Mouse (Mus musculus) kidney, embryonic 14.5 days (tissue): ENCODE results near the gene Fastk. TPM values are rescaled to one million over a fixed set of nuclear protein-coding genes. Genes with fewer than 3 reads are reported as not detected.
A peak's percentile ranks its signal among the peaks of the same experiment; 100 is the strongest.

Source experiments
- ATAC-seq: fragments of 200-750 bp; cut with Nextera tagmentation; 2 replicates; pipeline ENCODE4 v1.8.0; 2017; ENCODE audit warnings: moderate number of reproducible peaks, mild to moderate bottlenecking, moderate TSS enrichment, moderate library complexity; ENCODE audit not compliant: low FRiP score, low TSS enrichment
- H3K27ac ChIP-seq: fragments of 300-500 bp; sonication (generic); 2 replicates; pipeline ENCODE4 v1.5.1; 2014; ENCODE audit warnings: low read depth, mild to moderate bottlenecking, low read length, moderate library complexity, mixed read lengths
- H3K27me3 ChIP-seq: fragments of 300-500 bp; sonication (generic); 2 replicates; pipeline ENCODE4 v1.6.1; 2014; ENCODE audit warnings: mild to moderate bottlenecking, low read length; ENCODE audit not compliant: control insufficient read depth, insufficient read depth
- H3K36me3 ChIP-seq: fragments of 300-500 bp; sonication (generic); 2 replicates; pipeline ENCODE4 v1.6.1; 2014; ENCODE audit warnings: low read length, mixed read lengths; ENCODE audit not compliant: control insufficient read depth, insufficient read depth
- H3K4me1 ChIP-seq: fragments of 300-500 bp; sonication (generic); 2 replicates; pipeline ENCODE4 v1.6.1; 2014; ENCODE audit warnings: low read length, mixed read lengths; ENCODE audit not compliant: control insufficient read depth, insufficient read depth
- H3K4me2 ChIP-seq: fragments of 300-500 bp; sonication (generic); replicated peaks from 2 replicates; pipeline ENCODE4 v1.6.1; 2014; ENCODE audit warnings: low read depth, mild to moderate bottlenecking, low read length
- H3K4me3 ChIP-seq: fragments of 300-500 bp; sonication (generic); 2 replicates; pipeline ENCODE4 v1.5.1; 2014; ENCODE audit warnings: mild to moderate bottlenecking, low read length
- H3K9ac ChIP-seq: fragments of 300-500 bp; sonication (generic); 2 replicates; pipeline ENCODE4 v1.6.1; 2014; ENCODE audit warnings: low read depth, mild to moderate bottlenecking, low read length, moderate library complexity
- H3K9me3 ChIP-seq: fragments of 300-500 bp; sonication (generic); 2 replicates; pipeline ENCODE4 v1.6.1; 2016; ENCODE audit warnings: low read length; ENCODE audit not compliant: control insufficient read depth
- WGBS: fragments of 180-500 bp; shearing (Covaris S2); extraction: QIAGEN DNeasy Blood & Tissue Kit; methylation state at CpG from one replicate; pipeline ENCODE4 v1.1.7; 2014; 5-methylcytosine and 5-hydroxymethylcytosine counted together
- polyA plus RNA-seq: library from polyadenylated mRNA; unstranded; fragments of >200 nt; fragmentation: Nextera tagmentation; extraction: Ambion mirVana; gene quantifications from 2 replicates; pipeline ENCODE4 v1.2.1, GENCODE M21; 2014

The Fastk gene
- polyA plus RNA-seq, 1 experiment from 2014 or later: 105 TPM

GRCm38 (mm10) chr5:24455613-24456012 is 10.5 kb upstream of the Fastk start:
- H3K4me1 ChIP-seq: peaks cover 27% of the 10 kb centered on the region
- H3K9ac ChIP-seq: no peak overlapping the region; the same call in 1 of the 2 replicates
- H3K36me3 ChIP-seq: peaks cover 7% of the 10 kb centered on the region
- no peaks in the 10 kb centered on the region for H3K27me3 ChIP-seq
- H3K9me3 ChIP-seq: no peaks in the 10 kb centered on the region
- no peak overlapping the region for H3K4me3 ChIP-seq
- H3K27ac ChIP-seq: peak overlapping the region; percentile 27; the same call in 1 of the 2 replicates
- 68% methylated on average over 7 of the region's 7 CpGs for WGBS
- ATAC-seq: no peak
- no peak overlapping the region for H3K4me2 ChIP-seq

GRCm38 (mm10) chr5:24455076-24455475 is 10.0 kb upstream of the Fastk start:
- ATAC-seq: no peak
- no peak overlapping the region for H3K4me2 ChIP-seq
- no peaks in the 10 kb centered on the region for H3K9me3 ChIP-seq
- peaks cover 27% of the 10 kb centered on the region for H3K4me1 ChIP-seq
- H3K36me3 ChIP-seq: peaks cover 3% of the 10 kb centered on the region
- no peak overlapping the region for H3K4me3 ChIP-seq
- peak overlapping the region; percentile 27; the same call in 1 of the 2 replicates for H3K27ac ChIP-seq
- 77% methylated on average over 3 of the region's 3 CpGs for WGBS
- no peak overlapping the region; the same call in 1 of the 2 replicates for H3K9ac ChIP-seq
- H3K27me3 ChIP-seq: no peaks in the 10 kb centered on the region

GRCm38 (mm10) chr5:24453985-24454303 is 8.9 kb upstream of the Fastk start:
- Histone ChIP-seq H3K9ac (peak overlapping the region; percentile 95; the same call in 1 of the 2 replicates), H3K4me2 (peak overlapping the region; percentile 88), H3K4me3 (peak overlapping the region; percentile 82; the same call in 1 of the 2 replicates), H3K27me3 (no peaks in the 10 kb centered on the region), H3K9me3 (no peaks in the 10 kb centered on the region), H3K27ac (no peak overlapping the region), H3K4me1 (peaks cover 27% of the 10 kb centered on the region), H3K36me3 (peaks cover 2% of the 10 kb centered on the region; the same call in 1 of the 2 replicates)
- no peak for ATAC-seq
- 12% methylated on average over 2 of the region's 2 CpGs for WGBS

DNA sequence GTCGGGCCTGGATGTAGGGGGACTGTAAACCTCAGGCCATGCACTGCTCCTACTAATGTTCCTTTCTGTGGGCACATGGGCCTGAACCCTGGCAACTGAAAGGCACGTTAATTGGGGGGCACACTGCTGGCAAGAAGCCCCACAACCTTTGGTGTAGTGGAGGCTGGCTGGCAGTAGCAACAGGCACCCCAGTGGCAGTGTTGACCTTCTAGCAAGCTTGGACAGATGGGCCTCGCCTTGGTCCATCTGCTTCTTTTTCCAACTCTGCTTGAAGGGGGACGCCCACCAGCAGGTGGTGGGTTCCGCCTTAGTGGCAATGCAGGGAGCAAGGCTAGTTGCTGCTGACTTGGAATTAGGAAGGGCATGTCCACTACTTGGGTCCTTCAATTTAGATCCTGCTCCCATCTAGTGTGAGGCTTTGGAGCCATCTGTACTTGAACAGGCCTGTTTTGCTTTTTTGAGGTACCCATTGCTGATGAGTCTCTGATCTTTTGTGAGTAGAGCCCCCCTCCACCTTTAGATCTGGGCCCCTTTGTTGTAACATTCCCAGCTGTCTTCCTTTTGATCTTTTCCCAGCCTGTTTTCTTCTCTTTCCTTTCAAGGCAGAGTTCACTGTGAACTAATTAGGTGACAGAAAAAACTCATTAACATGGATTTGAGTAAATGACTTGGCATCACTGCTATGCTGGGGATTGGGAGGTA is 8.3 kb upstream of the Fastk start:
- Histone ChIP-seq H3K4me3 (peak overlapping the region; percentile 82), H3K27ac (no peak overlapping the region), H3K27me3 (no peaks in the 10 kb centered on the region), H3K9me3 (no peaks in the 10 kb centered on the region), H3K4me1 (peaks cover 27% of the 10 kb centered on the region), H3K36me3 (peaks cover 2% of the 10 kb centered on the region; the same call in 1 of the 2 replicates), H3K4me2 (peak overlapping the region; percentile 88), H3K9ac (peak overlapping the region; percentile 95)
- 13% methylated on average over 5 of the region's 5 CpGs for WGBS
- no peak for ATAC-seq

DNA sequence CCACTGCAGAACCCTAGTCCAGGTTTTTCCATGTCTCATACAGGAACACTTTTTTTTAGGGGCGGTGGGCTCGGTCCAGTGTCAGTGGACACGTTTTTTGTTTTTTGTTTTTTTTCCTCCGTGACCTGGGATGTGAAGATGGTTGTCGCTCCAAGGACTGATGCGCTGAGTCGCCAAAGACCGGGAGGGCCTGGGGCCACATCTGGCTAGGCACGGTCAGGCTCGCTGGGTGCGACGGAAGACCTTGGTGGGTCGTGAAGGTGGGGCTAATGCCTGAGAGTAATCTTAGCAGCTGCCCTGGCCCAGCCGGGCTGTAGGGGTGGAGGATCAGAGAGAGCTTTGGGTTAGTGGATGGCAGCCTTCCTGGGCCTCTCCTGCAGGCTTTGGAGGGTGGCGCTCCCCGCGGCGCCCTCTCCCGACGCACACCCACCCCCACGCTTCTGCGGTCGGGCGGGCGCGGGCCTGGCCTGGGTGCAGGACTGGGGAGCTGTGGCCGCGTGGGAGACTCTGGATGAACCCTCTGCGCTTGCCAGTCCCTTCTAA is 7.7 kb upstream of the Fastk start:
- peaks cover 30% of the 10 kb centered on the region for H3K4me1 ChIP-seq
- WGBS: under 1% methylated on average over 29 of the region's 29 CpGs
- ATAC-seq: peak; percentile 16; the same call in 1 of the 2 replicates

GRCm38 (mm10) chr5:24452030-24452690 is 7.1 kb upstream of the Fastk start, which contains the start of gene Agap3:
Agap3 (plus strand) TSS chr5:24452177.
- peak within 1 kb of the TSS; percentile 82 for H3K4me3 ChIP-seq
- peaks cover 2% of the 10 kb centered on the region; the same call in 1 of the 2 replicates for H3K36me3 ChIP-seq
- WGBS: under 1% methylated on average over 73 of the region's 85 CpGs
- no peaks in the 10 kb centered on the region for H3K27me3 ChIP-seq
- no peaks in the 10 kb centered on the region for H3K9me3 ChIP-seq
- H3K4me1 ChIP-seq: peaks cover 30% of the 10 kb centered on the region
- peak within 1 kb of the TSS; percentile 83 for H3K27ac ChIP-seq
- peak within 1 kb of the TSS; percentile 95 for H3K9ac ChIP-seq
- peak within 1 kb of the TSS; percentile 88 for H3K4me2 ChIP-seq
- 0 out of 2 replicates have a peak, but pooled peaks have one; percentile 1 for ATAC-seq

More for the DNA sequence above, 7.7 kb upstream of the Fastk start:
- Histone ChIP-seq H3K4me2 (peak overlapping the region; percentile 88), H3K36me3 (peaks cover 2% of the 10 kb centered on the region; the same call in 1 of the 2 replicates), H3K9ac (peak overlapping the region; percentile 95), H3K4me3 (peak overlapping the region; percentile 82), H3K27ac (peak overlapping the region; percentile 83), H3K9me3 (no peaks in the 10 kb centered on the region), H3K27me3 (no peaks in the 10 kb centered on the region)

DNA sequence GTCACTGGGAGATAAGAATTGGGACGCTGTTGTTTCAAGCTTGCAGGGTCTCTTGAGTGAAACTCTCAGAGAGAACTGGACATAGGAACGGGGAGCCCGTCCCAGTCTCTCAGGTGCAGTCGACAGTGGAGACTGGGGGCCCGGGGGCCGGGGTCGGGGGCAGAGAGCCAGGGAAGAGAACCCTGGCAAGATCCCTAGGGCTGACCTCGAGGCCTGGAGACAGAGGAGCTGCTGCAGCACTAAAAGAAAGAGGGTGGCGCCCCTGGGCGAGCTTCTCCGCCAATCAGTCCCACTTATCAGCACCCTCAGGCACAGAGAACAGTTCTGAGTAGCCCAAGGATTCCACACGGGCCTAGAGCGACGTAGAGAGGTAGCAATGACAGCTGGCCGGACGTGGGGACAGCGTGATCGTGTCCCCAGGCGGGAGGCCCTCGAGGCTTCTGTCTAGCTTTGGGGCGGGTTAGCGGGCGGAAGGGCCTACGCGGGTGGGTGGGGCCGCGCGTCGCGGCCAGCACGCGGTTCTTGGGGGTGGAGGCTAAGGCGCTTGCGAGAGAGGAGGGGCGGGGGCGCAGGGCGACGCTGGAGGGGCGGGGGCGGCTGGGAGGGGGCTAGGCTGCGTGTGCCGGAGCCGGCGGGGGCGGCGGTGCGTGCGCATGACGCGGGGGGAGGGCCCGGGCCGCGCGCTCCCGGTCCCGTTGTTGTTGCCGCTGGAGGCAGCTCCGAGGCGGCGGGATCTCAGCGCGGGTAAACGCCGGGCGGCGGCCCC is 6.4 kb upstream of the Fastk start:
- no peaks in the 10 kb centered on the region for H3K9me3 ChIP-seq
- 4% methylated on average over 38 of the region's 66 CpGs for WGBS
- H3K36me3 ChIP-seq: 0 out of 2 replicates have a peak, but pooled peaks cover 2% of the 10 kb centered on the region

GRCm38 (mm10) chr5:24447624-24448298 is 2.7 kb upstream of the Fastk start, which contains the start of gene Tmub1:
Tmub1 (minus strand) TSS chr5:24447854.
- H3K9me3 ChIP-seq: no peaks in the 10 kb centered on the region
- WGBS: 2% methylated on average over 34 of the region's 34 CpGs
- H3K27ac ChIP-seq: no peak within 1 kb of the TSS
- peaks cover 20% of the 10 kb centered on the region for H3K4me1 ChIP-seq
- H3K27me3 ChIP-seq: no peaks in the 10 kb centered on the region
- H3K36me3 ChIP-seq: peaks cover 9% of the 10 kb centered on the region; the same call in 1 of the 2 replicates
- peak within 1 kb of the TSS; percentile 62 for H3K9ac ChIP-seq
- peak within 1 kb of the TSS; percentile 66 for H3K4me3 ChIP-seq
- peak; percentile 61 for ATAC-seq
- H3K4me2 ChIP-seq: peak within 1 kb of the TSS; percentile 67

More for the DNA sequence above, 6.4 kb upstream of the Fastk start:
- peak; percentile 79 for ATAC-seq
- Histone ChIP-seq H3K4me1 (peaks cover 30% of the 10 kb centered on the region), H3K4me2 (peak overlapping the region; percentile 88), H3K4me3 (peak overlapping the region; percentile 82), H3K9ac (peak overlapping the region; percentile 95), H3K27me3 (no peaks in the 10 kb centered on the region), H3K27ac (peak overlapping the region; percentile 83)
